Mouse (Mus musculus) left cerebral cortex, postnatal 10 days (tissue): ENCODE results near the gene Lrrc74a. TPM values are rescaled to one million over a fixed set of nuclear protein-coding genes. Genes with fewer than 3 reads are reported as not detected.

Source experiments
- DNase-seq, 2 experiments: peaks; one replicate each; pipeline ENCODE4 v3.0.0; 2021 to 2022; ENCODE audit warnings: low spot score in 2 of 2, mixed read lengths in 1 of 2; ENCODE audit errors: extremely low spot score in 1 of 2
- intact Hi-C: fragments of 180-260 bp; cut with DNase I; formaldehyde crosslinking; loops from one replicate; pipeline ENCODE4 v1.15.1; 2025
- total RNA-seq, 2 experiments: library from RNA; stranded (reverse); gene quantifications; 2 replicates each; pipeline ENCODE4 v1.2.3; 2021

Gene Lrrc74a
- total RNA-seq, 2 experiments from 2014 or later = not detected

DNA sequence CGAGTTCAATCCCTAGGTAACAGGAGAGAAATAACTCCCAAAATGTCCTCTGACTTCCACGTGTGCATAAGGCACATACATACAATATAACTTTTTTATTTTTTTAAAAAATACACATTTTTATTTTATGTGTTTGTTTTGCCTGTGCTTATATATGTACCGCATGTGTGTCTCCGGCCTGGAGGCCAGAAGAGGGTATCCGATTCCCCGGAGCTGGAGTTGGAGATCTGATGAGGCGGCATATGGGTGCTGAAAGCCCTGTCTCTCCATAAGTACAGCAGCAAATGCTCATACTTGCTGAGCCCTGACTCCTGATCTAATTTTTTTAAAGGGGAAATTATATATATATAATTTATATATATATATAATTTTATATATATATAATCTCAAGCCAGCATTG lies 65.6 kb downstream of the Lrrc74a start:
- intact Hi-C loops = loop anchor here (5.0 kb wide), 3 partner anchors 83 to 123 kb away; partner anchors contain the start of gene Irf2bpl
- no peak for DNase-seq

GRCm38 (mm10) chr12:86800336-86800735 lies 66.2 kb downstream of the Lrrc74a start:
- no peak for DNase-seq
- intact Hi-C loops = loop anchor here (5.0 kb wide), 1 partner anchor 82 kb away; the partner anchor contains the start of gene Irf2bpl

DNA sequence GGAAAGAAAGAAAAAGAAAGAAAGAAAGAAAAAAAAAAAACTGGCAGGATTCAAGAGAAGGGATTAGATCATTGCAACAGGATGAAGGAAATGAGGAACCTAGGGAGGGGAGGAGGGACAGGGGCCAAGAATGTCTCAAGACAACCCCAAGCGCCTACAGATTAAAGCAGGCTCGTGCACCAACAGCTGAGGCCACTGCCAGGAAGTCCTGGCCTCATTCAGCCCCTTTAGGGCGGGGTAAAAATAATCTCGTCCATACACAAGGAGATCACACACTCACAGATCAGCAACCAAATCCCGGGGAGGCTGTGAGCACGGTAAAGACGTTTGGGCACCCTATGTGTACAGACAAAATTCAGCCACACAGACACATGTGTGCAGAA lies 66.6 kb downstream of the Lrrc74a start:
- intact Hi-C loops = loop anchor here (5.0 kb wide), 1 partner anchor 82 kb away; the partner anchor contains the start of gene Irf2bpl
- peak in 1 of 2 experiments; percentile 73 for DNase-seq

GRCm38 (mm10) chr12:86801148-86802004 lies 67.2 kb downstream of the Lrrc74a start:
- intact Hi-C loops = loop anchor here (5.0 kb wide), 1 partner anchor 81 kb away; the partner anchor contains the start of gene Irf2bpl

GRCm38 (mm10) chr12:86802005-86802671 lies 68.0 kb downstream of the Lrrc74a start:
- peak in 1 of 2 experiments; percentile 64 for DNase-seq

More at GRCm38 (mm10) chr12:86801148-86802004, 67.2 kb downstream of the Lrrc74a start:
- peak; percentile 93 to 96 for DNase-seq

GRCm38 (mm10) chr12:86802899-86803298 lies 68.7 kb downstream of the Lrrc74a start:
- intact Hi-C loops = loop anchor here (5.0 kb wide), 1 partner anchor 79 kb away; the partner anchor contains the start of gene Irf2bpl
- no peak for DNase-seq

More at GRCm38 (mm10) chr12:86802005-86802671, 68.0 kb downstream of the Lrrc74a start:
- intact Hi-C loops = loop anchor here (5.0 kb wide), 1 partner anchor 80 kb away; the partner anchor contains the start of gene Irf2bpl

DNA sequence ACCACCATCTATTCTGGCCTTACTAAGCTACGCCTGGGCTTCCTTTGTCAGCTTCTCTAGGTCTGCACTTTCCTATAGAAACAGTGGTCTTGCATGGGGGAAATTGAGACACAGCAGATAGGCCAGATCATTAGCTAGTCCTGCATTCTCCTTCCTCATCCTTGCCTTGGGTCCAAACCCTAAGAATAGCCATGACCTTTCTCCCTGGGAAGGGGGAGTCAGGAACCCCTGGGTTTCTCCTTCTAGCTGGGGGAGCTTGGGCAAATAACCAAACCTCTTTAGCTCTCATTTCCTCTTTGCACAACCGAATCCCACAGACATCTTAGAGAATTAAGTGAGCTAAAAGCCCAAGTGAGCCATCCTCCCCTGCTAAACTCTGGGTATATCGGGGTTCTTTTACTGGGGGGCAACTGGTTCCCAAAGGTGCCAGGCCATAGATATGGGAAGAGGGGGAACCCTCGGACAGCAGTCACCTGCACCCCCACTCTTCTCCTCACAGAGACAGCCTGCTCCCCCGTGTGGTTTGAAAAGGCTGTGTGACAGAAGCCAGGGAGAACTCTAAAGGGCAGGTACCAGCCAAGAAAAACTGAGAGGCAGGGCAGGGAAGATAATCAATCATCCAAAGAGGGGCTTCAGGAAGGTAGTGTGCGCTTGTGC lies 69.6 kb downstream of the Lrrc74a start:
- intact Hi-C loops = loop anchor here (5.0 kb wide), 1 partner anchor 79 kb away; the partner anchor contains the start of gene Irf2bpl
- DNase-seq = no peak

GRCm38 (mm10) chr12:86804308-86804700 lies 70.1 kb downstream of the Lrrc74a start:
- intact Hi-C loops = loop anchor here (5.0 kb wide), 1 partner anchor 78 kb away; the partner anchor contains the start of gene Irf2bpl
- no peak for DNase-seq

DNA sequence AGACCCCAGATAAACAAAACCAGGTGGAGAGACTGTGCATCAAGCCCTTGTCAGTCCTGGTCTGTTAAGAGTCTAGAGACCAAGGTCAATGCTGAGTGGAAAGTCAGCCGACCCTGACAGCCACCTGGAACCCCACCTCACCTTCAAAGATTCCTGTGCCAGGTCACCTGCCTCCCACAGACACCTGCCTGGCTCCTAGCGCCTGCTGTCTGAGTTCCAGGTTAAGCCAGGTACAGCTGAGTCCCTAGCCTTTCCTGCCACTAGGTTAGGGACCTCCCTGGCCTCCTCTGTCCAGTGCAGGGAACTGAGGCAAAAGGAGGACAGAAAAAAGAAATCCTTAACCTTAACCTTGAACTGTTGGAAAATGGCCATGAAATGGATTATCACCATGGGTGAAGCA lies 70.7 kb downstream of the Lrrc74a start:
- no peak for DNase-seq
- intact Hi-C loops = loop anchor here (5.0 kb wide), 1 partner anchor 77 kb away; the partner anchor contains the start of gene Irf2bpl

DNA sequence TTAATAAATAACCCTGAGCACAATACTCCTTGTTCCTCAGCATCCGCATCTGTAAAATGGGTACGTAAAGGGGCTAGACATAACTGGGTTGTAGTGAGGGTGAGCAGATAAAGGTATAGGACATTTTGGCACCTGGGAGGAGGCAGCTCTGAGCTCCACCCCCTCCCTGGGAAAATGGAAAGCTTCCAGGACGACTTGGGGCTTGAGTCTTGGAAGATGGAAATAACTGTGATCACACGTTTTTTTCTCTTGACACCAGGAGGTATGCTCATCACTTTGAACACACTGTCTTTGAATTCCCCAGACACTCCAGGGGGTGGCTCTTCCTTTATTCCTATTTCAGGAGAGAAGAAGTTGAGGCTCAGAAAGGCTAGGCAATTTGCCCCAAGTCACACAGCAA lies 71.1 kb downstream of the Lrrc74a start:
- no peak for DNase-seq

GRCm38 (mm10) chr12:86806031-86806922 lies 72.1 kb downstream of the Lrrc74a start:
- peak in 1 of 2 experiments; percentile 80 for DNase-seq
- intact Hi-C loops = no loop called here

More for the DNA sequence above, 71.1 kb downstream of the Lrrc74a start:
- intact Hi-C loops = no loop called here

- intact Hi-C loops = no loop called here
- DNase-seq = peak; percentile 74 to 88
Observed at GRCm38 (mm10) chr12:86806923-86807794, 73.0 kb downstream of the Lrrc74a start.

- DNase-seq = no peak
- intact Hi-C loops = no loop called here
Observed at GRCm38 (mm10) chr12:86807795-86808128, 73.6 kb downstream of the Lrrc74a start.

DNA sequence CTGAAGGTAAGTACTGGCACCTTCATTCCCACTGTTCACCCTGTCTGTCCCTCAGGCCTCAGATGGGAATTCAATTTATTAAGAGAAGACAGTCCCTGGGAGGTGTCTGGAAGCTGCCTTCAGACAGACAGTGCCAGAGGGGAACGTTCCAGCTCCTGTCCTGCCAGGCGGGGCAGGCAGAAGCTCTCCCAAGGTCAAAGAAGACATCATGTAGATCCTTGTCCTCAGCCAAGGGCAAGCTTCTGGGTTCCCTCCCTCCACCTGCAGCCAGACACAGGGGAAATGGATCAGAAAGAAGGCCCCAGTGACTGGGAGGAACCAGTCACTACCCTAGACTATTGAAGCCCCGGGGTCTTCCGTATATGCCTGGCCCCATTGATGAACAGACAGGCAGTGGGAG lies 74.7 kb downstream of the Lrrc74a start:
- no peak for DNase-seq
- intact Hi-C loops = no loop called here

DNA sequence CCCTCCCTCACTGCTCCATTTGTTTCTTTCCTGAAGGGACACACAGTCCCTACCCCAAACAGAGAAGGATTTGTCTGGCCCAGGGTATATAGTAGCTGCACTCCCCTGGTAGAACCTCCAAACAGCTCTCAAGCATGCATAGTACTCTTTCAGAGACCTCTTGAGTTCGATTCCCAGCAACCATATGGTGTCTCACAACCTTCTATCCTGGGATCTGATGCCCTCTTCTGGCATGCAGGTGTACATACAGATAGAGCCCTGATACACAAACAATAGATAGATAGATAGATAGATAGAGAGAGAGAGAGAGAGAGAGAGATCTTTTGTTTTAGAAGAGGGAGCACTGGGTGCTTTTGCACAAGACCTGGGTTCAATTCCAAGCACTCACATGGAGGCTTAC lies 75.9 kb downstream of the Lrrc74a start:
- no peak for DNase-seq
- intact Hi-C loops = no loop called here

DNA sequence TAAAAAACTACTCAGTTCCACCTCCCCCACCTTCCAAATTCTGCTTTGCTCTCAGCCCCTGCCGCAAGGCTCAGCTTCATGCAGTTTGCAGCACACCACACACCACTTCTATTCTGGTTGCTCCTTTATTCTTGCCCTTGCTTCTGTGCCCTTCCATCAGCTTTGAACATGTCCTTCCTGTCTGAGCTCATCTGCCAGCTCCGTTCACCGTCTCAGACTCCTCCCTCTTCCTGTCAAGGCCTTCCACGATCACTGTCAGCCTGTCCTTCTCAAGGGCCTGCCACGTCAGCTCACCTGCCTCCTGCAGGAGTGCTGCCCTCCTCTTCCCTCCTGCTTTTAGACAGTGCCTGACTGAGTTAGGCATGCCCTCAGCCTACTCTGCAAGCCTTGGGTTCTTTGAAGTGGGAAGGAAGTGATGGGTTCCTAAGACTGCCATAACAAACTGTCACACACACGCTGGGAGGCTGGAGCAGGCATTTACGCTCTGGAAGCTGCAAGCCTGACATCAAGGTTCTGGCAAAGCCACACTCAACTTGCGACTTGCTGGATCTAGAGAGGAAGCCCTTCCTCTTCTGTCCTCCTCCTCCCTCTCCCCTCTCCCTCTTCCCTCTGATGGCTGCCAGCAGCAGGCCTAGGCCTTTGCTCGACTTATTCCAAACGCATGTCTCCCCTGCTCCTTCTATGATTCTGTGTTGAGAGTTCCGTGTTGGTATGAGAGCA lies 76.7 kb downstream of the Lrrc74a start:
- intact Hi-C loops = no loop called here
- peak in 1 of 2 experiments; percentile 58 for DNase-seq
